Mouse (Mus musculus): Measurements from ENCODE around the gene Ccdc9.
A peak's percentile ranks its signal among the peaks of the same experiment; 100 is the strongest.

Ccdc9 gene

GRCm38 (mm10) chr7:16286026-16286961, at the start of gene Ccdc9:
TSS of gene Ccdc9 (minus strand) at chr7:16286795.
- DNase-seq = peak; percentile 95 to 97

GRCm38 (mm10) chr7:16329146-16329545, 42.6 kb upstream of the Ccdc9 start:
- no peak for DNase-seq

DNA sequence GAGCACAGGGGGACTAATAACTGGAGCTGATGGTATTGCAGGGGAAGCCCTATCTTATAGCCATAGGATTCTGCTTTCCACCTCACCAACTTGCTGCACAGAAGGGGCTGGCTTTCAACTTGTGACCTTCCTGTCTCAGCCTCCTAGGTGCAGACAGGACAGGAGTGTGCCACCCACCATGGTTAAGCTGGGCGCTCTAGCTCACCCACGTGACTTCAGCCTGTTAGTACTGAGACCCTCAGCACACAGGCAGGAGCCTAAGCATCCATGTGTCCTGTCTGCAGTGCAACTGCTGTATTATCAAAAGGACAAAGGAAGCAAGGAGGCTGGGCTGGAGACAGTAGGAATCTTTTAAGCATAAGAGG, 40.0 kb upstream of the Ccdc9 start:
- no peak for DNase-seq

GRCm38 (mm10) chr7:16325920-16326606, 39.5 kb upstream of the Ccdc9 start:
- peak; percentile 66 to 80 for DNase-seq

DNA sequence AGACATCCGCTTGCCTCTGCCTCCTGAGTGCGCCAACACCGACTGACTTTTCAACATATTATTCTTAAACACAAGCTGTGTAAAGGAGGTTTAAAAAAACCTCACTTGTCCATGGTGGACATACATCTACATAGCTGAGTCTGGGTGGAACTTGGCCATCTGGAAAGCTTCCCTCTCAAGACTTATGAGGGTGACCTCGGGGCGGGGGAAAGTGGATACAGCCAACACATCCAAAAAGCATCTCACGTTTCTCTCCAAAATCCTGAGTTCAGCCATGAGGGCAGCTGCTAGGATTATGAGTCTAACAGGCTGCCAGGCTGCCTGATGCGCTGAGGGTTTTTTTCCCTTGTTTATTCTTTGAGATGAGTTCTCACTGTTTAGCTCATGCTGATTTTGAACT, 38.1 kb upstream of the Ccdc9 start:
- DNase-seq = no peak

DNA sequence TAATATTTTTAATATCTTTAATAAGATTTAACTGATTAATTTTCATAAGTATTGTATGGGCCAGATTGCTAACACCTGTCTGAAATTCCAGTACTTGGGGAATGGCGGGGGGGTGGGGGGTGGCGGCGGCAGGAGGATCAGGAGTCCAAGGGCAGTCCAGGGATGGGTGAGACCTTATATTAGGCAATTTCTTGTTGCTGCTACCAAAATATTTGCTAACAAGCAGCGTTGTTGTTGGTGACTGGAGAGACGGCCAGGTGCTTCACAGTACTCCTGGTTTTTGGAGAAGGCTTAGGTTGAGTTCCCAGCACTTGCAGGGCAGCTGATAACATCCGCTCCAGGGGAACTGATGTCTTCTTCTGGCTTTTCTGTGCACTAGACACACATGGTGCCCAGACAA, 33.9 kb upstream of the Ccdc9 start:
- DNase-seq = no peak

- DNase-seq = no peak
Measured at GRCm38 (mm10) chr7:16319216-16319615, 32.6 kb upstream of the Ccdc9 start.

- no peak for DNase-seq
Measured at GRCm38 (mm10) chr7:16317094-16317493, 30.5 kb upstream of the Ccdc9 start.

DNA sequence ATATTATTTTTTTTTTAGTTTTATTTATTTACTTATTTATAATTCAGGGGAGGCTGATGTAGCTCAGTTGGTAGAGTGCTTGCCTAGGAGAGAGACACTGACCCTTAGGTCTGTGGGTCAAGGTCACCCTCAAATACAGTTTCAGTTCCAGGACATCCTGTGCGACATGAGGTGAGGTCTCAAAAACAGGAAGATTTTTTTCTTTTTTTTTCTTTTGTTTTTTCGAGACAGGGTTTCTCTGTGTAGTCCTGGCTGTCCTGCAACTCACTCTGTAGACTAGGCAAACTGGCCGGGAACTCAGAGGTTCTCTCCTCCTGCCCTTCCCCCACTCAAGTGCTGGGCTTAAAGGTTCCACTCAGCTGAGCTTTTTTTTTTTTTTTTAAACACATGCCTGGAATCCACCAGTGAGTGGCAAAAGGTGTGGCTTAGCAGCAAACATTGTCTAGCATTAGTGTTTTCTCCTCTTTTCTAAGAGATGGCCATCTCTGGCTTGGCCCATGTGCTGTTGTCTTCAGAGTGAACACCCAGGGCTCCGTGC, 28.7 kb upstream of the Ccdc9 start:
- DNase-seq = no peak

DNA sequence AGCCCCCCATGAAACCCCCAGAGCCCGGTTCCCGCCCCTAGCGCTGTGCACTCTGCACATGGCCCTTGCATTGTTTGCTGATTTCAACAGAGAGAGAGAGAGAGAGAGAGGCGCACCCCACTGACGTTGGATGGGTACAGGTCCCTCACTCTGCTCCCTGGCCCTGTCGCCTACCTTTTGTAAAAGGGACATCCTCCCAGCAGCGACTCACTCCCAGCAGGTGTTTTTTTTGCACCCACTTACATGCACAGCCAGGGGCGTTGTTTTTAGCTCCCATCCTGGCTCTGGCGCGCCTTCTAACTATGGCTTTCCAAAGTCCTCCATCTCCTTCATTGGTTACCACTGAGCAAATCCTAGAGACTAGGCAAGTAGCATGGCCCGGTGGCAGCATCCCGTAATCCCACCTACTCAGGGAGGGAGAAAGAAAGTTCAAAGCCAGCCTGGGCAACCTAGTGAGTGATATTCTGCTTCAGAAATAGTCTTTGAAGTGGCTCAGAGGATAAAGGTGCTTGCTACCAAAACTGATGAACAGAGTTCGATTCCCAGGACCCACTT, 27.7 kb upstream of the Ccdc9 start:
- DNase-seq = no peak

DNA sequence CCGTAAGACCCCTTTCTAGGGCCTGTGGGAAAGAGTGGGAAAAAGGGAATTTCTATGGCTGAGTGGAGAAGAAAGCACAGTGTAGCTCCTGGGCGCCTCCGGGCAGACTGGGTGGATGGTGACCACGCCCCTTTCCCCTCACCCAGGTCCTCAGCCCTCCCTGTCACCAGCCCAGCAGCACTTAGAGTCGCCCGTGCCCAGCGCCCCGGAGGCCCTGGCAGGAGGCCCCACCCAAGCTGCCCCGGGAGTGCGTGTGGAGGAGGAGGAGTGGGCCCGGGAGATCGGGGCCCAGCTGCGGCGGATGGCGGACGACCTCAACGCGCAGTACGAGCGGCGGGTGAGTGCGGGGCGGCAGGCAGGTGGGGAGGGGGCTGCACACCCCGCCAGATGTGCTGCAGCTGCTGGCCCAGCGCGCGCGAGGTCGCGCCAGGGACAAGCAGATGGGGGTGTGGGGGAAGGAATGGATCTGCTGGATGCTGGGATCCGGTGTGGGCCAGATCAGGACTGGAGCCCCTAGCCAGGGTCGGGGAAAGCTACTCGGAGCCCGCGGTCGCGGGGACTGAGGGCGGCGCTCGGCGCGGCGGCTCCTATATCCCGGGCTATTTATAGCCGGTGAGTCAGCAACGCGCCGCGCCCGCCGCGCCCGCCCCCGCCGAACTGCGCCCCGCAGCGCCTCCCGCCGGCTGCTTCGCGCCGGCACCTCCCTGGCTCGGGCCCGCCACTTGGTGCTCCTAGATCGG, 27.1 kb upstream of the Ccdc9 start:
- peak; percentile 82 to 87 for DNase-seq

- DNase-seq = peak; percentile 35 to 44
Measured at GRCm38 (mm10) chr7:16312672-16313311, 26.2 kb upstream of the Ccdc9 start.

- peak in 1 of 2 experiments; percentile 22 for DNase-seq
Measured at GRCm38 (mm10) chr7:16312011-16312671, 25.5 kb upstream of the Ccdc9 start.

DNA sequence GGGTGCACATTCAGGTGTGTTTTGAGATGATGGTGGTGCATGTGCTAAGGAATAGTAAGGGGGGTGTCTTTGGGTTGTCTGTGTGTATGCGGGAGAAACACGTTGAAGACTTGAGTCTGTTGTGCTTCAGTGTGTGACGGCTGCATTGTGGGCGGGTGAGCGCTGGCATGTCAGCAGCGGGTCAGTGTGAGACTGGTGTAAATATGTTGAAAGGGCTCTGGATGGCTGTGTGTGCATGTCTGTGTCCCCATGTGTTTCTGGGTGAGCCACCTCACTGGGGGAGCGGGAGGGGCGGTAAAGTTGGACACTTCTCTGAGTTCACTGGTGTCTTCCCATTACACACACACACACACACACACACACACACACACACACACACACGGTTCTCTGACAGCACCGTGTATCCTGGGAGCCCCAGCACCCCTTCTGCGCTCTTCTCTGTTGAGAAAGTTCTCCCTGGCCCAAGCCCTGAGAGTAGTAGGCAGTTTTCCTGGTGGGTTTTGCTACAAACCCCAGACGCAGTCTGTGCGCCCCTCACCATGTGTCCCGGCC, 24.9 kb upstream of the Ccdc9 start:
- peak; percentile 23 to 48 for DNase-seq

DNA sequence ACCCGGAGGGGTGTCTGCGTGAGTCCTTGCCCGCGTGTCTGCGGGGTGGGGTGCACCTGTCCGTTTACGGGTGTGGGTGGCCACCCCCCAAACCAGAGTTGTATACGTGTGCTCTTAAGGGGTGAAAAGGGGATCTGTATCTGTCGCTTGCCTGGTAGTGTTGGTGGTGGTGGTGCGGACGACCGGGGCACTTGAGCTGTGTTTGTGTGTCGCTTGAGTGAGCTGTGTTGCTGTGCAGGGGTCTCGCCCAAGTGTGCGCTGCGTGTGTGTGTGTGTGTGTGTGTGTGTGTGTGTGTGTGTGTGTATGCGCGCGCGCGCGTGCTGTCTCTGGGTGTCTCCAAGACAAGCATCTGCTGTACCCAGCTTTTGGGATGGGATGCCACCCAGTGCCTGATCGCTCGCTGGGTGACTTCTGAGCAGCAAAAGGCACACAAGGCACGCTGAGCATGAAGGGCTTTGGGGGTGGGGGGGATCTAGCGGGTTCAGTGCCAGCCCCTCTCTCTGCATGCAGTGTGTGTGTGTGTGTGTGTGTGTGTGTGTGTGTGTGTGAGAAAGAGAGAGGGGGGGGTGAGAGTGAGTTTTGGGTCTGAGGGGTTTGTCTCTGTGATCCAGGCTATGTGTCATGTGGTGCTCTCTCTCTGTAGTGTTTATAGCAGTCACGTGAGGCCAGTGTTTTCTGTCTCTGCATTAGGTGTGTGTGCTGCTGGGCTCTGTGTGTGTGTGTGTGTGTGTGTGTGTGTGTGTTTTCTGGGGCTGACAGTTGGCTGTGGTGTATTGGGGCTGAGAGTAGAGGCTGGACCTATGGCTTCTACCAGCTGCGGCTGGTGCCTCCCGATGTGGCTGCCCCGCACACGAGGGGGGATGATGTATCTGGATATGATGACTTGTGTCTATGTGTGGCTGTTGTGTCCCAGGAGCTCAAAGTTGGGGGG, 24.2 kb upstream of the Ccdc9 start:
- DNase-seq = peak; percentile 50 to 59

DNA sequence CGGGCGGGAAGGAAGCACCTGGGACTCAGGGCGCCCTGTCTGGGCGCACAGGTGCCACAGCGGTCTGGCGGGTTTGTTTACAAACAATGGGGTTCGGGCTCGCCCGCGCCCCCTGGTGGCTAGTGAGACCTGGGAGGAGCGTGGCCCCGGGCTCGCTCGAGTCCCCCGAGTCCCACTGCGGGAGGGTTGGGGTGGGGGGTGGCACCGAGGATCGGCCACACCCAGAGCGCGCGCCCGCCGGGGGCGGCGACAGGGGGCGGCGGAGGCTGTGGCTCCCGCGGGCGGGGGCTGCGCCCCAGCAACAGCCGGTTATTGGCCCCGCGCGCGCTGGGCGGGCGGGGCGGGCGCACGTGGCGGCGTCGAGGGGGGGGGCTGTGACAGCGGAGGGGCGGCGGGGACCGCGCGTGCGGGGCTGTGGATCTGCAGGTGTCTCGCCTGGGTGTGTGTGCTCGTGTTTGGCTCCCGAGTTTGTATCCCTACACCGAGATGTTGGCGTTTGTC, 23.5 kb upstream of the Ccdc9 start:
- DNase-seq = peak; percentile 86 to 90

DNA sequence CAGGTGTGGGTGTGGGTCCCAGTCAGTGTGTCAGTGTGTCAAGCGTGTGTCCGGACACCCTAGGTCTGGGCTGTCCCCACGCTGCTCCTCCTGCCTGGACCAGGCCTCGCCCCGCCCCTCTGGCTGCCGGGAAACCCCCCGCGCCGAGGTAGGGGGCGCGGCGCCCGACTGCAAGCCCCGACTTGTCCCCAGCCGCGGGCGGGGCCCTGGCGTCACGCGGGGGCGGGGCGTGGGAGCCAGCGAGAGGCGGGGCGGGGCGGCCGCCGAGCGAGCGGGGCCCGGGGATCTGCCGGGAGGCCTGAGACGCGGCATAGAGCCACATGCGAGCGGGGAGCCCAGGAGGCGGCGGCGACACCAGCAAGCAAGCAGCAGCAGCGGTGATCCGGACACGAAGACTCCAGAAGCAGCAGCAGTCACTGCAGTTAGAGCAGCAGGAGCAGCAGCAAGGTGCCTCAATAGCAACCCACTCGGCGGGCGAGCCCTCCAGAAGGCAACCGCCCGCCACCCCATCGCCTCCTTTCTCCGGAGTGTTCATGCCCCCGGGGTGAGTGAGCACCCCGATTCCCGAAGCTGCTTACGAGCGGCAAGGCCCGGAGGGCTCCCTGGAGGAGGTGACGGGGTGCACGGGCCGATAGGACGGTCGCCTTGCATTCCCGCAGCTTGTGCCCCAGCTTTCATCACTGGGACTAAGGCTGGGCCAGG, 22.9 kb upstream of the Ccdc9 start:
- peak; percentile 79 to 91 for DNase-seq

- no peak for DNase-seq
Measured at GRCm38 (mm10) chr7:16308555-16309317, 22.1 kb upstream of the Ccdc9 start.
